Mouse (Mus musculus) brain, embryonic 14.5 days (tissue): ENCODE results near the gene Fibin. TPM values are rescaled to one million over a fixed set of nuclear protein-coding genes. Genes with fewer than 3 reads are reported as not detected.

Source experiments
- DNase-seq: peaks from one replicate; pipeline ENCODE4 v3.0.0-alpha.2; 2011; ENCODE audit warnings: low read depth
- CTCF ChIP-seq: fragments of 200-500 bp; IDR thresholded peaks from 2 replicates; pipeline ENCODE4 v1.5.1; 2012; ENCODE audit warnings: inconsistent platforms, mild to moderate bottlenecking, moderate library complexity, borderline replicate concordance; ENCODE audit not compliant: insufficient read depth, insufficient read length; ENCODE audit errors: extremely low read depth
- POLR2A ChIP-seq: fragments of 200-500 bp; IDR thresholded peaks from 2 replicates; pipeline ENCODE4 v1.6.1; 2012; ENCODE audit warnings: mild to moderate bottlenecking, inconsistent platforms, borderline replicate concordance; ENCODE audit not compliant: poor library complexity, insufficient read depth, insufficient read length, severe bottlenecking; ENCODE audit errors: extremely low read depth
- polyA plus RNA-seq: library from polyadenylated mRNA; depleted of rRNA; stranded (reverse); fragments of >200 nt; gene quantifications from 2 replicates; pipeline ENCODE4 v1.2.3, GENCODE M21; 2012; rRNA removed

The Fibin gene
- polyA plus RNA-seq, 1 experiment: 3.1 TPM

- peak; percentile 25 for DNase-seq
Observed at GRCm38 (mm10) chr2:110313305-110313824, 49.6 kb downstream of the Fibin start.

More at GRCm38 (mm10) chr2:110313305-110313824, 49.6 kb downstream of the Fibin start:
- no peak for TF ChIP-seq CTCF
- no peak for TF ChIP-seq POLR2A

Other genes with a start within 250 kb of the Fibin start
- gene Bbox1, start 48.6 kb downstream of the Fibin start, polyA plus RNA-seq: 0.08 and 0.14 TPM in 2 replicates
- not detected in 2 replicates for gene Slc5a12, start 234.1 kb upstream of the Fibin start, polyA plus RNA-seq